Mouse (Mus musculus): ENCODE data around the gene Tln2.

- TF ChIP-seq EP300 (IDR thresholded peaks at IDR 0.05; ENCODE audit: low read depth) (no peak), CTCF (IDR thresholded peaks at IDR 0.05; ENCODE audit: low read depth) (no peak)
Observed at GRCm38 (mm10) chr9:67368078-67368477, 191.4 kb downstream of the Tln2 start.

Data from liver, embryonic 14.5 days (tissue).